Mouse (Mus musculus): ENCODE data around the gene 4933415A04Rik. TPM values are rescaled to one million over a fixed set of nuclear protein-coding genes. Genes with fewer than 3 reads are reported as not detected.

Gene 4933415A04Rik
- total and polyA plus RNA-seq, 3 experiments, result not detected

DNA sequence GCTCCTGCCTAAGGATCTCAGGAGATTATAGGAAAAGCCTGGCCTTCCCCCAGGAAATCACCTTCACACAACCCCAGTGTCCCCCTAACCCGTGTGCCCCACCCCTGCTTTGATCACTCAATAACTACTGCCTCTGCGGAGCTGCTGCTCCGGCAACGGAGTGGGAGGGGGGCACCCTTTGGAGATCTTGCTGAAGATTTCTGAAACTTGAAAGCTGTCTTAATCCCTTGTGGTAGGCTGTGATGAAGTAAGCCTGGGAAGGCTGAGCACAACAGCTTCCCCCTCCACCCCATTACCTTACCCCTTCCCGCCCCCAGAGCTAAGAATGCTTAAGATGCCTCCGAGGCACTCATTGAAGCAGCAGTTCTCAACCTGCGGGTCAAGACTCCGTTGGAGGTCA is 21.0 kb upstream of the 4933415A04Rik start:
- Histone ChIP-seq H3K4me3 (ENCODE audit: control insufficient read depth in 1 of 2, insufficient read depth in 1 of 2, low read depth in 2 of 2, low read length in 2 of 2) (no peak overlapping the region), H3K4me1 (ENCODE audit: control insufficient read depth in 1 of 2, insufficient read depth in 2 of 2, low read length in 2 of 2) (no peaks in the 10 kb centered on the region), H3K9ac (ENCODE audit: control insufficient read depth, low read depth, low read length, poor library complexity, severe bottlenecking) (no peak overlapping the region), H3K36me3 (ENCODE audit: control insufficient read depth in 1 of 2, insufficient read depth in 2 of 2, low read length in 2 of 2) (no peaks in the 10 kb centered on the region), H3K79me2 (ENCODE audit: control insufficient read depth, insufficient read depth, low read length, poor library complexity) (no peaks in the 10 kb centered on the region), H3K27me3 (ENCODE audit: control insufficient read depth in 1 of 2, insufficient read depth in 2 of 2, low read length in 2 of 2) (no peaks in the 10 kb centered on the region), H3K9me3 (replicated peaks; ENCODE audit: insufficient read depth, low read length) (no peaks in the 10 kb centered on the region), H3K27ac (ENCODE audit: control insufficient read depth, low read depth, low read length) (no peak overlapping the region)
- TF ChIP-seq TBP (IDR thresholded peaks at IDR 0.05; ENCODE audit: low read depth, low read length), result no peak
- no peak for TF ChIP-seq SIN3A (IDR thresholded peaks at IDR 0.05; ENCODE audit: low read length)
- no peak for TF ChIP-seq E2F4 (IDR thresholded peaks at IDR 0.05; ENCODE audit: borderline replicate concordance, low read depth, low read length)
- TF ChIP-seq CHD2 (IDR thresholded peaks at IDR 0.05; ENCODE audit: low read length), result no peak
- TF ChIP-seq GATA1 (IDR thresholded peaks at IDR 0.05; ENCODE audit: low read depth, low read length), result no peak
- TF ChIP-seq HCFC1 (IDR thresholded peaks at IDR 0.05; ENCODE audit: low read depth, low read length), result no peak
- TF ChIP-seq MEF2A (IDR thresholded peaks at IDR 0.05; ENCODE audit: extremely low read depth, insufficient replicate concordance, low read depth, low read length, poor library complexity, severe bottlenecking), result no peak
- no peak for TF ChIP-seq ELF1 (IDR thresholded peaks at IDR 0.05; ENCODE audit: low read depth, low read length)
- DNase-seq (ENCODE audit: low read depth, low spot score), result no peak

DNA sequence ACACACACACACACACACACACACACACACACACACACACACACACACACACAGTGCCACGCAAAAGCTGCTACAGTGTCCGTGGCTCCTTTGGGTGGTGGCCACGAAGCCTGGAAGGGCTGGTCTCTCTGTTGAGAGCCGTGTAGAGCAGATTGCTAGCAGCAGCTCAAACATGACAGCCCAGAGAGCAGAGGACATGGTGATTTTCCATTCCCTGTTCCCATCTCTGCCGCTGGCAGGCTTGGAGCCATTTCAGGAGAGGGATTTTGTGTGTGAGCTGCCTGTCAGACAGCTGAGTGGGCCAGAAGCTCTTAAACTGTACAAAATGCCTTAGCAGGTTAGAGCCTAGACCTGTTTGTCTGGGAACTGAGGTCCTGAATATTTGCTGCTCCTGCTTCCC is 20.1 kb upstream of the 4933415A04Rik start:
- Histone ChIP-seq H3K79me2 (ENCODE audit: control insufficient read depth, insufficient read depth, low read length, poor library complexity) (no peaks in the 10 kb centered on the region), H3K27me3 (ENCODE audit: control insufficient read depth in 1 of 2, insufficient read depth in 2 of 2, low read length in 2 of 2) (no peaks in the 10 kb centered on the region), H3K27ac (ENCODE audit: control insufficient read depth, low read depth, low read length) (no peak overlapping the region), H3K36me3 (ENCODE audit: control insufficient read depth in 1 of 2, insufficient read depth in 2 of 2, low read length in 2 of 2) (no peaks in the 10 kb centered on the region), H3K9ac (ENCODE audit: control insufficient read depth, low read depth, low read length, poor library complexity, severe bottlenecking) (no peak overlapping the region), H3K9me3 (replicated peaks; ENCODE audit: insufficient read depth, low read length) (no peaks in the 10 kb centered on the region), H3K4me1 (ENCODE audit: control insufficient read depth in 1 of 2, insufficient read depth in 2 of 2, low read length in 2 of 2) (no peaks in the 10 kb centered on the region), H3K4me3 (ENCODE audit: control insufficient read depth in 1 of 2, insufficient read depth in 1 of 2, low read depth in 2 of 2, low read length in 2 of 2) (no peak overlapping the region)
- TF ChIP-seq E2F4 (IDR thresholded peaks at IDR 0.05; ENCODE audit: borderline replicate concordance, low read depth, low read length) (no peak), ELF1 (IDR thresholded peaks at IDR 0.05; ENCODE audit: low read depth, low read length) (no peak), USF1 (IDR thresholded peaks at IDR 0.05; ENCODE audit: low read depth, low read length) (no peak), SMC3 (IDR thresholded peaks at IDR 0.05; ENCODE audit: low read depth, low read length) (no peak), MAX (IDR thresholded peaks at IDR 0.05; ENCODE audit: low read length) (no peak), GATA1 (IDR thresholded peaks at IDR 0.05; ENCODE audit: low read depth, low read length) (no peak), MYC (IDR thresholded peaks at IDR 0.05; ENCODE audit: low read depth, low read length) (no peak), KAT2A (conservative IDR thresholded peaks at IDR 0.05; ENCODE audit: low read depth, low read length) (no peak), CTCF (IDR thresholded peaks at IDR 0.05 in 2 of 3, conservative IDR thresholded peaks at IDR 0.05 in 1 of 3; ENCODE audit: control insufficient read depth in 1 of 3, insufficient read depth in 1 of 3, low read depth in 2 of 3, low read length in 3 of 3, poor library complexity in 1 of 3, severe bottlenecking in 1 of 3) (no peak), BHLHE40 (IDR thresholded peaks at IDR 0.05; ENCODE audit: borderline replicate concordance, low read depth, low read length) (no peak), POLR2A (IDR thresholded peaks at IDR 0.05; ENCODE audit: control insufficient read depth in 1 of 2, insufficient read depth in 1 of 2, low read depth in 1 of 2, low read length in 2 of 2, poor library complexity in 1 of 2) (no peak), UBTF (IDR thresholded peaks at IDR 0.05; ENCODE audit: borderline replicate concordance, insufficient read depth, low read depth, low read length) (no peak), ZKSCAN1 (IDR thresholded peaks at IDR 0.05; ENCODE audit: low read depth, low read length) (no peak), CHD1 (IDR thresholded peaks at IDR 0.05; ENCODE audit: low read depth, low read length) (no peak), MEF2A (IDR thresholded peaks at IDR 0.05; ENCODE audit: extremely low read depth, insufficient replicate concordance, low read depth, low read length, poor library complexity, severe bottlenecking) (no peak), JUND (IDR thresholded peaks at IDR 0.05; ENCODE audit: low read depth, low read length) (no peak), MAFK (IDR thresholded peaks at IDR 0.05; ENCODE audit: borderline replicate concordance, low read depth, low read length) (no peak), TAL1 (IDR thresholded peaks at IDR 0.05; ENCODE audit: low read length) (no peak)
- no peak for DNase-seq (ENCODE audit: low read depth, low spot score)
